Mouse (Mus musculus) 3T3-L1 (cell line): ENCODE measurements around the gene Smim13.

ENCODE experiments used
- DNase-seq: peaks from one replicate; pipeline ENCODE4 v3.0.0-alpha.2; 2015; ENCODE audit warnings: low read depth, low spot score

The Smim13 gene

DNA sequence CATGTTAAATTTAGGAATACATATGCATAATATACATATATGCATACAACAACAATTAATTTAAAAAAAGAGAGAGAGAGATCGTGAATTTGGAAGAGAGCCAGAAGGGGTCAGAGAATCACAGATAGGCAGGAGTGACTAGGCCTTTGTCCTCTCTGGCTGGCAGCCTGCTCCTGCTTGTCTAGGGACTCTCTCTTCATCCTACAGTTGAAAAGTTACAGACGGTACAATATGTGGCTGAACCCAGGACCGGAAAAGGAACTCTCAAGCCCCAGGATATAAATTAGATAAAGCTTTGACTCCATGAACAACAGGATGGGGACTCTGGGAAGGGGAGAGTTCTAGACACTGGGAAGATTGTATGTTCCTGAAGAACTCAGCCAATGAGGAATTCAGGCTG, 36.6 kb downstream of the Smim13 start:
- DNase-seq: no peak

DNA sequence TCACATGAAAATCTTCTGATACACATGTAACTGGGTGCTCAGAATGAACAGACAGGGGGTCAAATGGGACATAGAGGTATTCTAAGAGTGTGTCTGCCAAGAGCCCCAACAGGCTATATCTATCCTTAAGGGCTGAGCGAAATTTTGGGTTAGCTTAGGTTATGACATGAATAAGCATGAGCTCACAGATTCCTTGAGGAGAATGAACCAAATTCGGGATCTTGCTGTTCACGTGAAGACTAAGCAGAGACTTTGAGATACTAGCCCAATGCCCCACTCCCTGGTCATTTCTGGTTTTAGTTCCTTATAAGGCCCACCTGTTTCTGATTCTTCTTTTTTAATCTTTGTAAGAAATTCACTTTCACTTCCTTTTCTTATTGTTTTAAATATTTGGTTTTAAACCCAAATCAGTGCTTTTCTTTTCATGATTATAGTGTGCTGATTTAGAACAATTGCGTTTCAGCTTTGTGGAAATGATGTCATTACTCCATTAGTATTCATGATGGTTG, 41.9 kb downstream of the Smim13 start:
- DNase-seq: no peak

DNA sequence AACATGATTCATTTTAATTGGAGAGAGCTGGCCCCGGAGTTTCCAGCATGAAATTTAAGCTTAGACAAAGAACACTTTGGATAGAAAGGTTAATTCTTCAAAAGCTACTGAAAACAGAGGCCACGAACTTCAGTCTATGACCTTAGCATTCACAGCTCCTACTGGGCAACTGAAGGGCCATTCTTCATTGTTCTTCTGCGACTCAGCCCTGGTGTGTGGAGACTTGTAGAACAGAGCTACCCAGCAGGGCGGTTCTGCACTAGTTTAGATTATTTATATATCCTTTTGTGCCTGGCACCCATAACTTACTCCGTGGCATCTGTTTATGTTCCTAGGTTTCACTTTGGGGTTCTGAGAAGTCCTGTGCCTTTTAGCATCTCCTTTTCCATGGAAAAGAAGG, 44.0 kb downstream of the Smim13 start:
- DNase-seq: no peak

DNA sequence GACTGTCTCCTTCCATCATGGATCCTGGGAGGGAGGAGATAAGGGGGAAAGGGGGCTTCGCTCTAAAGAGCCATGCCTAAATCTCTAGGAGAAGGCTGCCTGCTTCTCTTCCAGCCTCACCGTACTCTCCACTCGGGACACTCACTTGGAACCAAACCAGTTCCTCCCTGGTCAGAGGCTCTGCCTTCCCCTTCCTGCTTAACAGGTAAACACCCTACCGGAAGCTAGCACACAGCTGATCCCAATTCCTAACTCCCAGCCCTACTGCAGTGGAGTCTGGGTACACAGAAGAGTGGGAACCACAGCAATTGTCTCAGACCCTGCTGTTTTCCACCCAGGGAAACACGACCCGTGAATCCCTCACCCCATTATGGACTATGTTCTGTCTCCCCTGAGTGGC, 46.2 kb downstream of the Smim13 start:
- no peak for DNase-seq

DNA sequence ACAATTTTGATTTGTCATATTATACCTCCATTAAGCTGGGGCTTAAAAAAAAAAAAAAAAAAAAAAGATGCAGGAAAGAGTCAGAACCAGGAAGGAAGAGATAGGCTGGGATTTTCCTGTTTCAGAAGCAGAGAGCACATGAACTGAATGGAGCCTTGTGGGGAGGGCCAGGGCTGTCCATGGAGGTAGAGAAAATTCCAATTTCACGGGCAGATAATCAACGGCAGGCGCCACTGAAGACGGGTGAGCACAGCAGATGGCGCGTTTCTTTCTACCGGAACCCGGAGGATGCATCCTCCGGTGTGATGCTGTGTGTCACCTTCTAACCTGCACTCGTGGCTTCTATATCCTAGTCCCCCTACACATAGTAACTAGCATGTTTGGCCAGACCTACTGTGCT, 46.8 kb downstream of the Smim13 start:
- DNase-seq: no peak

DNA sequence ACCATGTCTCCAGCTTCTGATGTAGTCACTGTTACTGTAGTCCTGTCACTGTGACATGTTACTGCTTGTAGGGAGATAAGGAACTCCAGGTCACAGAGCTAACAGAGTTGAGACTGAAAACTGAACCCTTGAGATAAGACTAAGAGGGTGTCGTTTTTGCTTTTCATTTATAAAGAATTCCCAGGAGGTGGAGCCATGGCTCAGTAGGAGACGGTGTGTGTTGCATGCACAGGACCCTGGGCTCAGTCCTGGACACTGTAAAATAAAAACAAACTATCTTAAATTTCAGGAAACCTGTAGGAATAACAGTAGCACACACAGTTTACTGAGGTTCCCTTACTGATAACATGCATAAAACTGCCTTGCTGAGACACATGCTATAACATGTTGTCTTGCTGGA, 48.9 kb downstream of the Smim13 start:
- DNase-seq: no peak

DNA sequence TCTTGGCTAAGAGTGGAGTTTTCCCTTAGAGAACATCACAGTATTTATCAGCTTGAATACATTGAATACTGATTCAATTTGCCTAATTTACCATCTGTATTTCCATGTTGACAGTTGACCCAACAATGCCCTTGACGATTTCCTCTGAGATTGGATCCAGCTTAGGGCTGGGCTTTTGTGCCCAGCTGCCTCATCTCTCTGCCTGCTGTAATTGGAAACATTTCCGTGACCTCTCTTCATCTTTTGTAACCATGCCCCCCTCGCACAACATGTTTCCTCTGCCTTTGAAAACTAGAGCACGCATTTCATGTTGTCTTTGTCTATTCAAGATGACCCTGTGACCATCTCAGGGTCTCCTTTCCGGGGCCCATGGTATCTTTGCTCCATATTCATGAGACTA, 49.4 kb downstream of the Smim13 start:
- no peak for DNase-seq

DNA sequence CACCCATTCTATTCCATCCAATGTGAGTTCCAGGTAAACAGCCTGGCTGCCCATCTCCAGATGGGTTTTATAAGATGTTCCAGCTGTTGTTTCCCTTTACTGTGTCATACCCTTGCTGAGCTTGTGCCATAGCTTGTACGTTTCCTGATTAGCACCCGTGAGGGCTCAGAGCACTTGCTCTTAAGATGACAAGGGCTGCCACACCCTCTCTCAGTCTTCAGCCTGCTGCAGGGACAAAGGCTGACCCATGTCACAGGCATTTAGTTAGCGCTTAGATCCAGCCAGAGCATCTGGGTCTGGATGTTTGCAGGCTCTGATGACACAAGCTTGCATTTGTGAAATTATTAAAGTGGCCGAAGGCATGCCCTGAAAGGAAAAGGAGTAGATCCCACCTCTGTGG, 50.4 kb downstream of the Smim13 start:
- DNase-seq: no peak

DNA sequence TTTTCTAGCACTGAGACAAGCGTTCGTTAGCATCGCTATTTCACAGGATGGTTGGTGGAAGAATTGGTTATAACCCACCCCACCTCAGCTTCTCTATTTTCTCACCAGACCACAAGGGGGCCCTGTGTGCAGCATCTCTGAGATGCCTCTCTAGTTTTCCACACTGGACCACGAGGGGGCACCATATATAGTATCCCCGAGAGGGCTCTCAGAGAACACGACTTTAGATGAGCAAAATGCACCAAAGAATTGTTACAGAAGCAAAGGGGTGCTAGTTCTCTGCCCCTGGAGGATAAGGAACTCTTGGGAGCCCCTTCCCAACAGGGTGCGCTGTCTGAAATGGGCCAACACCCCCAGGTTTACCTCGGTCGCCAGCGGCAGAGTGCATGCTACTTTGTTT, 53.1 kb downstream of the Smim13 start:
- peak; percentile 77 for DNase-seq

DNA sequence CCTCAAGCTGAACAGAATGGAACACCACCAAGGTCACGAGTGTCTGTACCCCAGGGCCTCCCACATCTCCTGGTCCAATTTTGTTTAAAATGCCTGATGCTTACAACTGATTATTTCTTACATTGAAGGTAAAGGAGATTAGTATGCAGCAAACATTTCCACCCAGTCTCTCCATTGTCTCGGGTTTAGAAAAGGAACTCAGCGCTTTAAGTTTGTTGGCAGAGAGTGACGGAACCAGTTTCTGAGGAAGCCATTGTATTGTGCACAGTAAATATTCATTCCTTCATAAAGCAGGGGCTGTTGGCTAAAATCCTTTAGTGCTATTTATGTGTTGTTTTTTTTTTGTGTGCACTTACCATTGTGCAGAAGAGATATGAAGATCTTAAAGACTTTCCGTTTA, 71.1 kb downstream of the Smim13 start:
- no peak for DNase-seq

DNA sequence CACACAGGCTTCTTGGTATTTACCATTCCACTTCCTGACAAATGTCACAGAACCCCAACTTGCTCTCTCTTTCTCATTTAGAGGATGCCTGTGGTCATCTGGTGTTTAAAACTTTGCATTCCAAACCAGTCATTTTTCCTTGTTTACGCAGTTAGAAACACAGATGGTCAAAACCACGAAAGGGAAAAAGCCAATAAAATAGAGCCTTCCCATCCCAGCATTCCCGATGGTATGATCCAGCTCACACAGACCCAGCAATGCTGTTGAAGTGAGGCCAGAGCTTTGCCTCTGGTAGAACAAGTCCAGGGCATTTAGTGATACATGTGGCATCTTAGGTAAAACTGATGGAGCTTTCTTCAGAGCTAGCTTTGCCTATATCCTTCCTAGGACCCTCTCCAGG, 71.8 kb downstream of the Smim13 start:
- peak; percentile 90 for DNase-seq

DNA sequence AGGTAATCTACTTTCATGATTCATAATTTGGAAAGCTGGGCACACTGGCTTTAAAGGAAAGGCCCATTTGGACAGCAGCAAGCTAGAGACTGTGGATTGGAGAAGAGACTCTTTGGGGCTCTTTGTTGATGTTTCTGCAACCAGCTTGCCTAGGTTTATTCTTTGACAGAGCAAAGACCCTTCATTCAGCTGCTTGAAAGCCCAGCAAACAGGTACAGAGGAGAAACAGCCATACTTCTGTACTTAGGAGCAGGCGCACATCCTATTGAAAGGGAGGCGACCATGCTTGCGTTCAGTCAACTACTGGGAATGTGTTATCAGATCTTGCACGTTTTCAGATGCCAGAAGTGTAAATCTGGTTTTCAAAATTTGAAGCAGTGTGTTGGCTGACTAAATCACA, 75.0 kb downstream of the Smim13 start:
- DNase-seq: no peak

DNA sequence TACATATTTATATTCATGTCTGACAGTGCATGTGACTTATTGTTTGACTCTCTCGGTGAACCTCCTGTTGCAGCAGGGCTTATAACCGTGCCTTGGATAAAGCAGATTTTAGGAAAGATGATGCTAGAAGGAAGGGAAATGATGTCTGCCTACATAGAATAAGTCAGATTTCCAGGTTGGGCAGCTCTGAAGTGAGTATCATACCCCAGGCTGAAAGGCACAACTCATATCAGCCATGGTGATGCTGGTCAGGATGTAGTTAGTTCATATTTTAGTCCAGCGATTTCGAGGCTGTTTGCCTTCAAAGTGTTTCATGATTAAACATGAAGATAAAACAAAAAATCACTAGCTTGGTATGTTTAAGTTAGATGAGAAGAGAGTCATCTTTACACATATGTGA, 75.7 kb downstream of the Smim13 start:
- DNase-seq: no peak

DNA sequence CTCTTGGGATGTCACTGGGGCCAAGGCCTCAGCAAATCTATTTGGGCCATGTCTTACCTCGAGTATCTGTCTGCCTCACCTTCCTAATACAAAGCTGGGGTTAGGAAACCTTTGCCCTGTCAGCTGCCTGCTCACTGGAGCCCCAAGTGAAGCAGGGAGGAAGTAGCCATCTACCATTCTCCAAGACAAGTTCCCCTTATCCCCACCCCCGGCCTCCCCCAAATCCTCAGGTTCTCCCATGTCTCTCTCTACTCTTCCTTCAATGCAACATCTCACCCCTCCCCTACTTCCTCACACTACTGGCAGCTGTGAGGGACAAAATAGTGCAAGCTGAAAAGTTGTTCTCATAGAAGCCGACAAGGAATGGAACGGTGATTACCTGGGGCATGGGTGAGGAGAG, 76.5 kb downstream of the Smim13 start:
- no peak for DNase-seq
